Mouse (Mus musculus): Measurements from ENCODE around the gene Ncoa4. TPM values are rescaled to one million over a fixed set of nuclear protein-coding genes. Genes with fewer than 3 reads are reported as not detected.
"Not testable (repeated sequence)": the region's sequence is repeated elsewhere in the genome, so short reads cannot be mapped to it uniquely, and the experiment has no call there.

Gene Ncoa4
- polyA plus RNA-seq, 1 experiment from 2014 or later: 80.0 TPM

DNA sequence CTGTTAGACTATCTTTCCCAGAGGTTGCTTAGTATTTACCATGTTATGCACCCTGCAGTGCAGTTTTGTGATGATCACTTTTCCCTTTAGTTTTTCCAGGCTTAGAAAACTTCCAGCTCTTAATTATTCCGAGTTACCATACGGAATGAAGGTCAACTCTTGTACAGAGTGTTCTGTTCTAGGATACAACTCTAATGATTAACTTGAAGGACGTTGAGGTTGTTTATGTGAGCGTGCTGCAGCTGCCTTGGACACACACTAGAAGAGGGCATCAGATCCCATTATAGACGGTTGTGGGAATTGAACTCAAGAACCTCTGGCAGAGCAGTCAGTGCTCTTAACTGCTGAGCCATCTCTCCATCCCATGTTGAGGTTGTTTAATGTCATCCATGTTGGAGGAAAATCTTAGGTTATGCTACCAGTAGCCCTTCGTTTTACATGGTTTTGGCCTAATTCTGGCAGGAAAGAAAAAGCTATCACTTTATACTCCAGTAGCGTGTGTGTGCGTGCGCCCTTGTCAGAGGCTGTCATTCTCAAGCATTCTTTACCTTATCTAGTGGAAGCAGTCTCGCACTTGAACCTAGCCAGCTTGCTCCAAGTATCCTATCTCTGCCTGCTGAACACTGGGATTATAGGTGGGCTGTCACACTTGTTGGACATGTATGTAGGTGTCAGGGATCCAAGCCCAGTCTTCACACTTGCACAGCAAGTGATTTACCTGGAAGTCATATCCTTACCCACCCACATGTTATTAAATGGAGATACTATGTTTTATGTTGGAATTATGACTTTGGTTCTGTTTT, 19.9 kb downstream of the Ncoa4 start:
- ATAC-seq (ENCODE audit: low FRiP score, low read depth): no peak

GRCm38 (mm10) chr14:32180861-32181260, 21.2 kb downstream of the Ncoa4 start:
- WGBS: 89% methylated on average over 6 of the region's 6 CpGs
- no peak overlapping the region for H3K9ac ChIP-seq
- peaks cover 60% of the 10 kb centered on the region for H3K36me3 ChIP-seq

More for the DNA sequence above, 19.9 kb downstream of the Ncoa4 start:
- peaks cover 56% of the 10 kb centered on the region for H3K36me3 ChIP-seq
- no peak overlapping the region for H3K4me3 ChIP-seq
- H3K27ac ChIP-seq: no peak overlapping the region
- H3K9me3 ChIP-seq: no peaks in the 10 kb centered on the region
- H3K4me1 ChIP-seq: no peaks in the 10 kb centered on the region
- H3K4me2 ChIP-seq (replicated peaks): no peak overlapping the region
- H3K27me3 ChIP-seq: no peaks in the 10 kb centered on the region
- H3K9ac ChIP-seq: no peak overlapping the region
- WGBS: 92% methylated on average over 10 of the region's 10 CpGs

DNA sequence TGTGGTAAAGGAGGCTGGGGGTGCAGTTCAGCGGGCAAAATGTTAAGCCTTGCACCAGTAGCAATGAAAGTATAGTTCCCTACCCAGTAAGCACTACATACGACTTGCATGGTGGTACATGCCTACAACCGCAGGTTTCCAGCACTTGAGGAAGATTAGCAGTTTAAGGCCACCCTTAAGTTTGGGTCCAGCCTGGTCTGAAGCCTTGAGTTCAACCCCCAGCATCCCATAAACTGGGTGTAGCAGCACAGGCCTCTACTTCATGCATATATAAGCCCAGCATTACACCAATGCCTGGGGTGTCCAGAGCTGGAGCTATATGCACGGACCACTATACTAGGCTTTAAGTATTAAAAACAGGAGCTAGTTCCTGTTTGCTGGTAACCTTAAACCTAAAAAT, 24.2 kb downstream of the Ncoa4 start:
- Histone ChIP-seq H3K4me1 (no peaks in the 10 kb centered on the region), H3K9me3 (no peaks in the 10 kb centered on the region), H3K4me2 (replicated peaks) (no peak overlapping the region), H3K27me3 (no peaks in the 10 kb centered on the region), H3K9ac (no peak overlapping the region), H3K4me3 (no peak overlapping the region), H3K27ac (no peak overlapping the region), H3K36me3 (peaks cover 80% of the 10 kb centered on the region)
- WGBS: 92% methylated on average over 4 of the region's 4 CpGs
- ATAC-seq (ENCODE audit: low FRiP score, low read depth): no peak

More at GRCm38 (mm10) chr14:32180861-32181260, 21.2 kb downstream of the Ncoa4 start:
- Histone ChIP-seq H3K4me1 (no peaks in the 10 kb centered on the region), H3K27me3 (no peaks in the 10 kb centered on the region), H3K4me3 (no peak overlapping the region), H3K4me2 (replicated peaks) (no peak overlapping the region), H3K27ac (no peak overlapping the region), H3K9me3 (no peaks in the 10 kb centered on the region)
- ATAC-seq (ENCODE audit: low FRiP score, low read depth): no peak

GRCm38 (mm10) chr14:32190627-32191391, 31.1 kb downstream of the Ncoa4 start:
- Histone ChIP-seq H3K9me3 (no peaks in the 10 kb centered on the region), H3K36me3 (peaks cover 70% of the 10 kb centered on the region), H3K4me2 (replicated peaks) (no peak overlapping the region), H3K9ac (no peak overlapping the region), H3K27me3 (no peaks in the 10 kb centered on the region), H3K4me3 (no peak overlapping the region), H3K27ac (no peak overlapping the region), H3K4me1 (no peaks in the 10 kb centered on the region)
- 89% methylated on average over 6 of the region's 6 CpGs for WGBS
- ATAC-seq (ENCODE audit: low FRiP score, low read depth): no peak

GRCm38 (mm10) chr14:32191926-32192325, 32.3 kb downstream of the Ncoa4 start:
- H3K4me3 ChIP-seq: no peak overlapping the region
- no peak overlapping the region for H3K4me2 ChIP-seq (replicated peaks)
- ATAC-seq (ENCODE audit: low FRiP score, low read depth): no peak
- H3K27me3 ChIP-seq: no peaks in the 10 kb centered on the region
- no peak overlapping the region for H3K9ac ChIP-seq
- no peaks in the 10 kb centered on the region for H3K9me3 ChIP-seq
- WGBS: 90% methylated on average over 5 of the region's 5 CpGs
- H3K27ac ChIP-seq: no peak overlapping the region
- peaks cover 67% of the 10 kb centered on the region for H3K36me3 ChIP-seq
- H3K4me1 ChIP-seq: no peaks in the 10 kb centered on the region

DNA sequence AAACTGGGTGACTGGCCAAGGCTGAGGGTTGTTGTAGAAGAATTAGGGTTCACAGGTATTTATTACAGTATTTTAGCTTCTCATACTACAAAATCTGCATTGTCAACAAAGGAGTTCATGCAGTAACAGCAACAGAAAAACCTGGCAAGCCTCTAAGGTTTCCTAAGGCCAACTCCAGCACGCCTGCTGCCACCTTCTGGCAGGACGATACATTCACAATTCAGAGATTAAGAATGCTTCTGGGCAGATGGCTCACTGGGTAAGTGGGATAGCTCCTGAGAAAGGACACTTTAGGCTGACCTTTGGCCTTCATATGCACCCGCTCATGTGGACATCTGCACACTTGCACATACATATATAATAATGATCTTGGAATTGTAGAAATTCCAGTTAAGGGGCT, 32.8 kb downstream of the Ncoa4 start:
- H3K27ac ChIP-seq: no peak overlapping the region
- no peak overlapping the region for H3K9ac ChIP-seq
- peaks cover 65% of the 10 kb centered on the region for H3K36me3 ChIP-seq
- no peaks in the 10 kb centered on the region for H3K9me3 ChIP-seq
- H3K27me3 ChIP-seq: no peaks in the 10 kb centered on the region
- no peak overlapping the region for H3K4me2 ChIP-seq (replicated peaks)
- ATAC-seq (ENCODE audit: low FRiP score, low read depth): no peak
- no peaks in the 10 kb centered on the region for H3K4me1 ChIP-seq
- 46% methylated on average over 3 of the region's 3 CpGs for WGBS
- no peak overlapping the region for H3K4me3 ChIP-seq

DNA sequence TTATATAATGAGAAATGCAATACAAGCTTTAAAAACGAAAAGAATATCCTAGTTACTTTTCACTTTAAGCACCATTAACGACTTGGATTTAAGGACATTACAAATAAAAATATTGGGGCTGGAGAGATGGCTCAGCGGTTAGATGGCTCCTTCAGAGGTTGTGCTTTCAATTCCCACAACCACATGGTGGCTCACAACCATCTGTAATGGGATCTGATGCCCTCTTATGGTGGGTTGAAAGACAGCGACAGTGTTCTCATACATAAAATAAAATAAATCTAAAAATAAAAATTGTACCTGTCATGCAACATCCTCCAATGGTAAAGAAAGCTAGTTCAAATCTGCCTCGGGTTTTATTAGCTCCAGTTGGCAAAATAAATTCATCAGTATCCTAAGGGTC, 33.9 kb downstream of the Ncoa4 start:
- H3K9ac ChIP-seq; H3K4me1 ChIP-seq; H3K9me3 ChIP-seq; H3K27me3 ChIP-seq; H3K4me3 ChIP-seq; H3K4me2 ChIP-seq (replicated peaks); ATAC-seq (ENCODE audit: low FRiP score, low read depth); H3K27ac ChIP-seq: not testable (repeated sequence)
- 85% methylated on average over 5 of the region's 5 CpGs for WGBS
- H3K36me3 ChIP-seq: peaks cover 63% of the 10 kb centered on the region

DNA sequence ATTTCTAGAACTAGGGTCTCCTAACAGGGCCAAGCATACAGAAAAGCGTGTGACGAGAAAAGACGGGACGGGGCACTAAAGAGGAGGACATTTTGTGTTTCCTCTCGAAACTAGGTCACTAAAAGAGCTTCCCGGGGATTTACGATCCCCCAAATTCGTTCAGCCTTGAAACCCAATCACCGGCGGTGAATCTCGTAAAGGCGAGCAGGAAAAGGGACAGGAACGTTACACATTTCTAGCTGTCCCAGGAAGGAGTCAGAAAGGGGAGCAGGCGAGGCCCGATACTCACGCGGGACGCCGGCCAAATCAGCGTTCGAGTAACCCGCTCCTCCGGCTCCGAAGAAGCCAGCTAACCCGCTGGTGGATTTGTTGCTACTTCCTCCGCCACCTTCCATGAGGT, 41.7 kb downstream of the Ncoa4 start:
- no peak overlapping the region; the same call in 1 of the 2 replicates for H3K27ac ChIP-seq
- peaks cover 27% of the 10 kb centered on the region for H3K36me3 ChIP-seq
- H3K9me3 ChIP-seq: no peaks in the 10 kb centered on the region
- peak overlapping the region; percentile 100 for H3K4me3 ChIP-seq
- no peaks in the 10 kb centered on the region for H3K27me3 ChIP-seq
- no peak; the same call in 1 of the 2 replicates for ATAC-seq (ENCODE audit: low FRiP score, low read depth)
- H3K4me1 ChIP-seq: peaks cover 25% of the 10 kb centered on the region
- 0% methylated on average over 26 of the region's 26 CpGs for WGBS
- H3K4me2 ChIP-seq (replicated peaks): peak overlapping the region; percentile 78
- peak overlapping the region; percentile 97 for H3K9ac ChIP-seq

GRCm38 (mm10) chr14:32201791-32202451, 42.3 kb downstream of the Ncoa4 start, which contains the start of the genes Timm23 and Parg:
TSS of gene Timm23 (minus strand) at chr14:32201898.
TSS of gene Parg (plus strand) at chr14:32201949.
- peak within 1 kb of the TSS; percentile 58 for H3K27ac ChIP-seq
- WGBS: under 1% methylated on average over 67 of the region's 77 CpGs

GRCm38 (mm10) chr14:32226601-32227000, 66.9 kb downstream of the Ncoa4 start:
- H3K27ac ChIP-seq: no peak overlapping the region
- no peak overlapping the region for H3K4me2 ChIP-seq (replicated peaks)
- no peaks in the 10 kb centered on the region for H3K27me3 ChIP-seq
- H3K4me3 ChIP-seq: no peak overlapping the region
- H3K9me3 ChIP-seq: no peaks in the 10 kb centered on the region
- no peak overlapping the region for H3K9ac ChIP-seq
- peaks cover 8% of the 10 kb centered on the region for H3K36me3 ChIP-seq
- H3K4me1 ChIP-seq: no peaks in the 10 kb centered on the region
- ATAC-seq (ENCODE audit: low FRiP score, low read depth): no peak

More at GRCm38 (mm10) chr14:32201791-32202451, 42.3 kb downstream of the Ncoa4 start, which contains the start of the genes Timm23 and Parg:
- peak; percentile 93 for ATAC-seq (ENCODE audit: low FRiP score, low read depth)
- Histone ChIP-seq H3K4me3 (peak within 1 kb of the TSS; percentile 100), H3K27me3 (no peaks in the 10 kb centered on the region), H3K9ac (peak within 1 kb of the TSS; percentile 97), H3K4me1 (peaks cover 25% of the 10 kb centered on the region), H3K4me2 (replicated peaks) (peak within 1 kb of the TSS; percentile 95), H3K9me3 (no peaks in the 10 kb centered on the region), H3K36me3 (peaks cover 23% of the 10 kb centered on the region)

GRCm38 (mm10) chr14:32228996-32229395, 69.3 kb downstream of the Ncoa4 start:
- WGBS: under 1% methylated on average over 2 of the region's 2 CpGs
- ATAC-seq (ENCODE audit: low FRiP score, low read depth): no peak
- H3K9me3 ChIP-seq: no peaks in the 10 kb centered on the region
- peaks cover 15% of the 10 kb centered on the region for H3K36me3 ChIP-seq
- H3K27me3 ChIP-seq: no peaks in the 10 kb centered on the region
- H3K4me2 ChIP-seq (replicated peaks): no peak overlapping the region
- no peaks in the 10 kb centered on the region for H3K4me1 ChIP-seq
- no peak overlapping the region for H3K27ac ChIP-seq
- H3K9ac ChIP-seq: no peak overlapping the region
- H3K4me3 ChIP-seq: no peak overlapping the region

Measured in limb, embryonic 13.5 days (tissue).